Mouse (Mus musculus): Measurements from ENCODE around the gene Vwa3a. TPM values are rescaled to one million over a fixed set of nuclear protein-coding genes. Genes with fewer than 3 reads are reported as not detected.

Vwa3a gene
- polyA plus RNA-seq, 1 experiment = 0.53 TPM

GRCm38 (mm10) chr7:120843852-120844435 is 104.8 kb downstream of the Vwa3a start:
- H3K4me3 ChIP-seq (ENCODE audit: insufficient read depth, low read depth, low read length) = peak overlapping the region; percentile 65
- H3K4me1 ChIP-seq (ENCODE audit: control insufficient read depth, insufficient read depth, low read length) = no peaks in the 10 kb centered on the region
- 36% methylated on average over 16 of the region's 16 CpGs for WGBS
- TF ChIP-seq POLR2A (IDR thresholded peaks at IDR 0.05; ENCODE audit: low read depth, low read length) = no peak
- no peak for TF ChIP-seq CTCF (conservative IDR thresholded peaks at IDR 0.05; ENCODE audit: insufficient read depth, insufficient read length, low read depth, low read length)
- peak overlapping the region; percentile 2; the same call in 1 of the 2 replicates for H3K27ac ChIP-seq (ENCODE audit: insufficient read depth, low read depth, low read length)
- H3K36me3 ChIP-seq (ENCODE audit: control insufficient read depth, insufficient read depth, low read length) = no peaks in the 10 kb centered on the region
- no peak for DNase-seq
- no peaks in the 10 kb centered on the region for H3K27me3 ChIP-seq (replicated peaks; ENCODE audit: control insufficient read depth, insufficient read depth, low read length)

- TF ChIP-seq CTCF (conservative IDR thresholded peaks at IDR 0.05; ENCODE audit: insufficient read depth, insufficient read length, low read depth, low read length) = no peak
- TF ChIP-seq POLR2A (IDR thresholded peaks at IDR 0.05; ENCODE audit: low read depth, low read length) = no peak
- H3K27me3 ChIP-seq (replicated peaks; ENCODE audit: control insufficient read depth, insufficient read depth, low read length) = no peaks in the 10 kb centered on the region
- no peak for DNase-seq
- WGBS = 72% methylated on average over 9 of the region's 9 CpGs
- no peaks in the 10 kb centered on the region for H3K36me3 ChIP-seq (ENCODE audit: control insufficient read depth, insufficient read depth, low read length)
- H3K4me1 ChIP-seq (ENCODE audit: control insufficient read depth, insufficient read depth, low read length) = no peaks in the 10 kb centered on the region
- H3K4me3 ChIP-seq (ENCODE audit: insufficient read depth, low read depth, low read length) = no peak overlapping the region
- no peak overlapping the region for H3K27ac ChIP-seq (ENCODE audit: insufficient read depth, low read depth, low read length)
Measured at GRCm38 (mm10) chr7:120844689-120845088, 105.6 kb downstream of the Vwa3a start.

GRCm38 (mm10) chr7:120848831-120849512 is 109.9 kb downstream of the Vwa3a start:
- no peak for TF ChIP-seq POLR2A (IDR thresholded peaks at IDR 0.05; ENCODE audit: low read depth, low read length)
- no peak for TF ChIP-seq CTCF (conservative IDR thresholded peaks at IDR 0.05; ENCODE audit: insufficient read depth, insufficient read length, low read depth, low read length)
- no peak for DNase-seq
- Histone ChIP-seq H3K27me3 (replicated peaks; ENCODE audit: control insufficient read depth, insufficient read depth, low read length) (no peaks in the 10 kb centered on the region), H3K27ac (ENCODE audit: insufficient read depth, low read depth, low read length) (no peak overlapping the region), H3K4me3 (ENCODE audit: insufficient read depth, low read depth, low read length) (no peak overlapping the region), H3K4me1 (ENCODE audit: control insufficient read depth, insufficient read depth, low read length) (peaks cover 10% of the 10 kb centered on the region; the same call in 1 of the 2 replicates), H3K36me3 (ENCODE audit: control insufficient read depth, insufficient read depth, low read length) (no peaks in the 10 kb centered on the region)
- WGBS = 80% methylated on average over 3 of the region's 3 CpGs

- H3K4me3 ChIP-seq (ENCODE audit: insufficient read depth, low read depth, low read length) = no peak overlapping the region
- 91% methylated on average over 3 of the region's 3 CpGs for WGBS
- DNase-seq = no peak
- H3K27me3 ChIP-seq (replicated peaks; ENCODE audit: control insufficient read depth, insufficient read depth, low read length) = no peaks in the 10 kb centered on the region
- no peaks in the 10 kb centered on the region for H3K36me3 ChIP-seq (ENCODE audit: control insufficient read depth, insufficient read depth, low read length)
- H3K4me1 ChIP-seq (ENCODE audit: control insufficient read depth, insufficient read depth, low read length) = peaks cover 10% of the 10 kb centered on the region; the same call in 1 of the 2 replicates
- H3K27ac ChIP-seq (ENCODE audit: insufficient read depth, low read depth, low read length) = no peak overlapping the region
- TF ChIP-seq POLR2A (IDR thresholded peaks at IDR 0.05; ENCODE audit: low read depth, low read length) (no peak), CTCF (conservative IDR thresholded peaks at IDR 0.05; ENCODE audit: insufficient read depth, insufficient read length, low read depth, low read length) (no peak)
Measured at GRCm38 (mm10) chr7:120850165-120850564, 111.0 kb downstream of the Vwa3a start.

Other genes starting within 250 kb of the Vwa3a start
- gene Uqcrc2, start 104.1 kb upstream of the Vwa3a start, polyA plus RNA-seq (2012; rRNA removed) = 228 and 275 TPM in 2 replicates
- gene Pdzd9, start 69.0 kb upstream of the Vwa3a start, polyA plus RNA-seq (2012; rRNA removed) = 0.09 TPM in 1 of 2 replicates, not detected in the other
- gene Mosmo, start 61.7 kb upstream of the Vwa3a start, polyA plus RNA-seq (2012; rRNA removed) = 19.4 and 20.6 TPM in 2 replicates
- not detected in 2 replicates for gene Gm5737, start 73.0 kb downstream of the Vwa3a start, polyA plus RNA-seq (2012; rRNA removed)
- gene Eef2k, start 103.5 kb downstream of the Vwa3a start, polyA plus RNA-seq (2012; rRNA removed) = 5.5 and 6.4 TPM in 2 replicates
- gene Polr3e, start 178.4 kb downstream of the Vwa3a start, polyA plus RNA-seq (2012; rRNA removed) = 25.9 and 26.9 TPM in 2 replicates
- 28.5 and 30.8 TPM in 2 replicates for gene Cdr2, start 243.0 kb downstream of the Vwa3a start, polyA plus RNA-seq (2012; rRNA removed)
- gene Mfsd13b, start 243.2 kb downstream of the Vwa3a start, polyA plus RNA-seq (2012; rRNA removed) = 1.1 and 1.2 TPM in 2 replicates